Mouse (Mus musculus) liver, embryonic 11.5 days (tissue): ENCODE data around the gene Polr3h. TPM values are rescaled to one million over a fixed set of nuclear protein-coding genes. Genes with fewer than 3 reads are reported as not detected.
"Not testable (repeated sequence)": the region's sequence is repeated elsewhere in the genome, so short reads cannot be mapped to it uniquely, and the experiment has no call there.

Experiments
- ATAC-seq: fragments of 200-750 bp; cut with Nextera tagmentation; replicated peaks from 2 replicates; pipeline ENCODE4 v1.8.0; 2017; ENCODE audit warnings: moderate number of reproducible peaks, mild to moderate bottlenecking, moderate TSS enrichment, moderate library complexity; ENCODE audit not compliant: low FRiP score
- DNase-seq: peaks from one replicate; pipeline ENCODE4 v3.0.0-alpha.2; 2017; ENCODE audit warnings: low spot score
- H3K27ac ChIP-seq: fragments of 300-500 bp; sonication (generic); 2 replicates; pipeline ENCODE4 v1.5.1; 2014; ENCODE audit warnings: mild to moderate bottlenecking, low read depth, low read length, control low read depth
- H3K27me3 ChIP-seq: fragments of 300-500 bp; sonication (generic); replicated peaks from 2 replicates; pipeline ENCODE4 v1.6.1; 2014; ENCODE audit warnings: low read length, mixed read lengths; ENCODE audit not compliant: control insufficient read depth, insufficient read depth
- H3K36me3 ChIP-seq: fragments of 300-500 bp; sonication (generic); 2 replicates; pipeline ENCODE4 v1.6.1; 2014; ENCODE audit warnings: mild to moderate bottlenecking, low read length, moderate library complexity, mixed read lengths; ENCODE audit not compliant: control insufficient read depth, insufficient read depth
- H3K4me1 ChIP-seq: fragments of 300-500 bp; sonication (generic); replicated peaks from 2 replicates; pipeline ENCODE4 v1.6.1; 2014; ENCODE audit warnings: low read length, mixed read lengths; ENCODE audit not compliant: control insufficient read depth, insufficient read depth
- H3K4me2 ChIP-seq: fragments of 300-500 bp; sonication (generic); 2 replicates; pipeline ENCODE4 v1.6.1; 2014; ENCODE audit warnings: mild to moderate bottlenecking, control low read depth, moderate library complexity
- H3K4me3 ChIP-seq: fragments of 300-500 bp; sonication (generic); 2 replicates; pipeline ENCODE4 v1.5.1; 2014; ENCODE audit warnings: low read depth, low read length, control low read depth
- H3K9ac ChIP-seq: fragments of 300-500 bp; sonication (generic); 2 replicates; pipeline ENCODE4 v1.6.1; 2014; ENCODE audit warnings: low read depth, low read length, control low read depth
- H3K9me3 ChIP-seq: fragments of 300-500 bp; sonication (generic); 2 replicates; pipeline ENCODE4 v1.6.1; 2016; ENCODE audit warnings: low read length, inconsistent platforms, mixed read lengths; ENCODE audit not compliant: control insufficient read depth
- WGBS: fragments of 180-500 bp; shearing (Covaris S2); extraction: QIAGEN DNeasy Blood & Tissue Kit; methylation state at CpG from one replicate; pipeline ENCODE4 v1.1.7; 2014; 5-methylcytosine and 5-hydroxymethylcytosine counted together
- polyA plus RNA-seq: library from polyadenylated mRNA; unstranded; fragments of >200 nt; fragmentation: Nextera tagmentation; extraction: Ambion mirVana; gene quantifications from 2 replicates; pipeline ENCODE4 v1.2.1, GENCODE M21; 2014

Polr3h gene
- polyA plus RNA-seq, result 131 and 134 TPM in 2 replicates

GRCm38 (mm10) chr15:81925760-81926445 is at the start of gene Polr3h:
Polr3h (minus strand) TSS chr15:81926240.
- Histone ChIP-seq H3K4me1 (peaks cover 21% of the 10 kb centered on the region), H3K27me3 (no peaks in the 10 kb centered on the region), H3K4me2 (peak within 1 kb of the TSS; percentile 99), H3K9me3 (no peaks in the 10 kb centered on the region), H3K9ac (peak within 1 kb of the TSS; percentile 87), H3K36me3 (peaks cover 4% of the 10 kb centered on the region; the same call in 1 of the 2 replicates), H3K27ac (peak within 1 kb of the TSS; percentile 77), H3K4me3 (peak within 1 kb of the TSS; percentile 88)
- DNase-seq (peak; percentile 95), ATAC-seq (peak; percentile 93)
- under 1% methylated on average over 54 of the region's 54 CpGs for WGBS

GRCm38 (mm10) chr15:81975156-81975555 is 49.1 kb upstream of the Polr3h start:
- not testable (repeated sequence) for H3K4me3 ChIP-seq, H3K36me3 ChIP-seq, H3K9ac ChIP-seq, H3K9me3 ChIP-seq, DNase-seq, H3K27ac ChIP-seq, H3K4me1 ChIP-seq, ATAC-seq, H3K27me3 ChIP-seq, H3K4me2 ChIP-seq
- WGBS, result 90% methylated on average over 8 of the region's 8 CpGs

DNA sequence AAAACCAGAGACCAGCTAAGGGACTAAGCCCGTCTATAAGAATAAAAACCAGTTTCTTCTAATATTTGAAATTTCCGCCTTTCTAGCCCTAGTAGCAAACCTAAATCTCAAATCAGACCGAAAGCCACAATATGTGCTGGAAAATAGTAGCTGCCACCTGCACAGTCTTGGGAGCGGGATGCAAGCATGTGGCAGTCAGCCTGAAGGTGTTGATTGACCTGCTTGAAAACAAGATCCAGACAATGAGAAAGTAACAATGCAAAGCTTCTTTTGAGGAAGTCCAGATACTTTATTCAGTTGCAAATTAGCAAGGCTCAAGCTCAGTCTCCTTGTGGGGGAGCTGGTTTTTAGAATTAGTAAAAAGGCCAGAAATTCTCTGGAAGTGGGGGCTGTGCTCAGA is 44.5 kb upstream of the Polr3h start:
- DNase-seq, H3K27ac ChIP-seq, H3K4me2 ChIP-seq, H3K27me3 ChIP-seq, H3K9ac ChIP-seq, ATAC-seq, H3K9me3 ChIP-seq, H3K4me3 ChIP-seq, H3K36me3 ChIP-seq, H3K4me1 ChIP-seq: not testable (repeated sequence)
- WGBS, result 87% methylated on average over 4 of the region's 4 CpGs

DNA sequence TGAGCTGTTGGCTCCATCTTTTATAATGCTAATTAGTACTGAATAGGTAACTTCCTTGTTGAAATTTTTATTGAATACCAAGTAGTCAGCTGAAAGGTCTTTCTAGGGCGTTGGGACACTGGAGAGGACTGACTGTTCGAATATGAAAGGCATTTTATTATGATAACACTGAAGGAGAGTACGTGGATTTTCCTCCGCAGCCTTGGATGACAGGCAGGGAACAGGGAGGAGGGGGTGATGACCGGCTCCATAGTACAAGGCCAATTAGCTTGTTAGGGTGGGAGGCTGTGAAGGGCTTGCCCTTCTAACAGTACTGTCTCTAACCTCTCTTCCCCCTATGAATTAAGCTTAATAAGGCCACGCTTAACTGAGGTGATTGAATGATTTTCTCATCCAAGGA is 43.6 kb upstream of the Polr3h start:
- H3K27ac ChIP-seq, DNase-seq, H3K4me3 ChIP-seq, H3K4me1 ChIP-seq, ATAC-seq, H3K27me3 ChIP-seq, H3K36me3 ChIP-seq, H3K9ac ChIP-seq, H3K9me3 ChIP-seq, H3K4me2 ChIP-seq: not testable (repeated sequence)
- 74% methylated on average over 6 of the region's 6 CpGs for WGBS

DNA sequence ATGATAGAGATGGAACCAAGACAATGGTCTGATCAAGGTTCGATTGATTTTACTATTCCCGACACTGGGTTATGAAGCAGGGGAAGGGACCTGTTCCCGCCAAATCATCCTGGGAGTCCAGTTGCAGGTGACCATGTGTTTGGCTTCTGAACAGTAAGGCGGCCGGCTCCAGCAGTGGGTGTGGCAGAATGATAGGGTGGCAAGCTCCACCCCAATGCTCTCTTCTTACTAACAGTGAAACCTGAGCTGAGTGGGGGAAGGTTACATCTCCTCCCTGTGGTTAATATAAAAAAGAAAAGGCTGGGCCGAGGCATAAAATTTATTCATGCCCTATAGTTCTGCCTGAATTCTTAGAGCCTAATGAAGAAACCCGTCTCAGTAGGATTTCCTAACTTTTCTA is 43.1 kb upstream of the Polr3h start:
- DNase-seq, result no peak
- H3K27ac ChIP-seq, result no peak overlapping the region; the same call in 1 of the 2 replicates

GRCm38 (mm10) chr15:81968447-81968846 is 42.4 kb upstream of the Polr3h start:
- 50% methylated on average over 2 of the region's 2 CpGs for WGBS
- no peak overlapping the region for H3K4me2 ChIP-seq

More for the DNA sequence above, 43.1 kb upstream of the Polr3h start:
- 53% methylated on average over 7 of the region's 7 CpGs for WGBS
- no peaks in the 10 kb centered on the region for H3K9me3 ChIP-seq
- no peak overlapping the region for H3K4me2 ChIP-seq
- no peak overlapping the region for H3K9ac ChIP-seq
- H3K4me1 ChIP-seq, result 0 out of 2 replicates have a peak, but pooled peaks cover 2% of the 10 kb centered on the region
- no peak overlapping the region for H3K4me3 ChIP-seq
- no peaks in the 10 kb centered on the region for H3K36me3 ChIP-seq
- H3K27me3 ChIP-seq, result no peaks in the 10 kb centered on the region
- peak; percentile 74; the same call in 1 of the 2 replicates for ATAC-seq

DNA sequence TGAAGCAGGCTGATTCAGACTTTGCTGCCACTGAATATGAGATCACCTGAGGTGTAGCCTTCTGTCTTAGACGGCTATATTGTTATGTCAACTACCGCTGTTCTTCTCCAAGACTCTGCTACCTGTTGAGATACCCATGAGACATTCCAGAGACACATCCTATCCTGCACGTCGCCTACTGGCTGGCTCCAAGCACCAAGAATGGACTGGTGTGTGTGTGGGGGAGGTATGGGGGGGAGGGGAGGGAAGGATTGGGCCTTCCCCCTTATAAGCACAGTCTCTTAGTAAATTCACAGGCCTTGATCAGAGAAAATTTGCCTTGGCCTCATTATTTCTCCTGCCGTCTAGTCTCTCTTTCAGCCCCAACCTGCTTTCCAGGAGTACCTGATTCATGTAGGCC is 41.8 kb upstream of the Polr3h start:
- no peak overlapping the region for H3K9ac ChIP-seq
- H3K27ac ChIP-seq, result no peak overlapping the region
- H3K4me3 ChIP-seq, result no peak overlapping the region
- no peaks in the 10 kb centered on the region for H3K36me3 ChIP-seq
- no peaks in the 10 kb centered on the region for H3K27me3 ChIP-seq
- no peak overlapping the region for H3K4me2 ChIP-seq
- WGBS, result 92% methylated on average over 5 of the region's 5 CpGs
- DNase-seq (no peak), ATAC-seq (no peak)
- no peaks in the 10 kb centered on the region for H3K9me3 ChIP-seq
- H3K4me1 ChIP-seq, result 0 out of 2 replicates have a peak, but pooled peaks cover 2% of the 10 kb centered on the region

More at GRCm38 (mm10) chr15:81968447-81968846, 42.4 kb upstream of the Polr3h start:
- no peaks in the 10 kb centered on the region for H3K36me3 ChIP-seq
- ATAC-seq (no peak), DNase-seq (no peak)
- no peaks in the 10 kb centered on the region for H3K27me3 ChIP-seq
- no peaks in the 10 kb centered on the region for H3K9me3 ChIP-seq
- no peak overlapping the region for H3K4me3 ChIP-seq
- H3K9ac ChIP-seq, result no peak overlapping the region
- no peak overlapping the region for H3K27ac ChIP-seq
- 0 out of 2 replicates have a peak, but pooled peaks cover 2% of the 10 kb centered on the region for H3K4me1 ChIP-seq

DNA sequence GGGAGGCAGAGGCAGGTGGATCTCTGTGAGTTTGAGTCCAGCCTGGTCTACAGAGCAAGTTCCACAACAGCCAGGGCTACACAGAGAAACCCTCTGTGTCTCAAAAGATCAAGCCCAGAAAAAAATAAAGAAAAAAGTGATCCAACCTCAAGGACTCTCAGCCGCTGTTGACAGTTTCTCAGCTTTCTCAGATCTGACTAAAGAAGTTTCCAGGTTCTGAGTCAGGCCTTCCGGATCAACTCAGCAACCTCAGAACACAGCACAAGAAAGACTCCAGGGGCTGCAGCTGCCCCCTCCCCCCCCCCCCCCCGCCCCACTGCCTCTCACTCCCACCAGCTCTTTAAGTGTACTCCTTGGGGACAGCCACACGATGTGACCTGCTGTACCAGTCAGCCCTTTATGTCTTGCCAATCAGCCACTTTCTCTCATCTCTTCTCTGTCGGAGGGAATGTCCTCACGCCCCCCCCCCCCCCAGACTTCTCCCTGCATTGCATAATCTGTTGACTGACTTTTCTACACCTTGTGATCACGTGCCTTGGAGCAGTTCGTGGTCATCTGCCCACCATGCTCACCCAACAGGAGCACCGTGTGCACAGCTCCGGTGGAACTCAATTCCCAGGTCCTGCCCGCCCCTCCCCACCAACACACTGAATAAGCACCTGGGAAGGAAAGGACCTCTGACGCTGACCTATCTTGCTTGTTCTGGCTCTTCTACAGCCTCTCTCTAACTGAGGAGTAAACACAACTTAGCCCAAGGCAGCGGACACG is 40.2 kb upstream of the Polr3h start:
- no peak overlapping the region for H3K9ac ChIP-seq
- no peak overlapping the region for H3K27ac ChIP-seq
- no peaks in the 10 kb centered on the region for H3K27me3 ChIP-seq
- H3K4me2 ChIP-seq, result no peak overlapping the region
- 0 out of 2 replicates have a peak, but pooled peaks cover 2% of the 10 kb centered on the region for H3K4me1 ChIP-seq
- DNase-seq (no peak), ATAC-seq (no peak)
- H3K4me3 ChIP-seq, result no peak overlapping the region
- WGBS, result 68% methylated on average over 12 of the region's 14 CpGs
- H3K9me3 ChIP-seq, result no peaks in the 10 kb centered on the region
- H3K36me3 ChIP-seq, result no peaks in the 10 kb centered on the region
